Mouse (Mus musculus): Measurements from ENCODE around the gene Fbrsl1. TPM values are rescaled to one million over a fixed set of nuclear protein-coding genes. Genes with fewer than 3 reads are reported as not detected.
"Not testable (repeated sequence)": the region's sequence is repeated elsewhere in the genome, so short reads cannot be mapped to it uniquely, and the experiment has no call there.

The Fbrsl1 gene
- polyA plus RNA-seq, 1 experiment from 2014 or later, result 12.1 TPM

- Histone ChIP-seq H3K9me3 (no peaks in the 10 kb centered on the region), H3K4me1 (peaks cover 36% of the 10 kb centered on the region), H3K27me3 (peaks cover 3% of the 10 kb centered on the region; the same call in 1 of the 2 replicates), H3K27ac (peak overlapping the region; percentile 72), H3K9ac (peak overlapping the region; percentile 93), H3K36me3 (no peaks in the 10 kb centered on the region), H3K4me2 (peak overlapping the region; percentile 79), H3K4me3 (peak overlapping the region; percentile 94)
- WGBS, result under 1% methylated on average over 90 of the region's 98 CpGs
- no peak; the same call in 1 of the 2 replicates for ATAC-seq (ENCODE audit: insufficient number of reproducible peaks, low FRiP score, low TSS enrichment, low read depth)
These were observed 425 bp downstream of the Fbrsl1 start for GRCm38 (mm10) chr5:110447720-110448435.

DNA sequence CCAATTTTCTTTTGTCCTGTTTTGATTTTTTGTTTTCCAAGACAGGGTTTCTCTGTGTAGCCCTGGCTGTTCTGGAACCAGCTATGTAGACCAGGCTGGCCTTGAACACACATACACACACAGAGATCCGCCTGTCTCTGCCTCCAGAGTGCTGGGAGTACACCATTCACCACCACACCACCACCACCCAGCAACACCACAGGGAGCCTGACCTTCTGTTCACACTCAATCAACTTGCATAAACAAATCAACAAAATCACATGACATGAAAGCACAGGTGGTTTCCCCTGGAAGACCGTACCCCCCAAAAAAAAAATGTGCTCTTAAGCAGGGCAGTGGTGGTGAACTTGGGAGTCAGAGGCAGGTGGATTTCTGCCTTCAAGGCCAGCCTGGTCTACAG, 3.8 kb downstream of the Fbrsl1 start:
- no peak overlapping the region for H3K4me3 ChIP-seq
- no peaks in the 10 kb centered on the region for H3K9me3 ChIP-seq
- ATAC-seq (ENCODE audit: insufficient number of reproducible peaks, low FRiP score, low TSS enrichment, low read depth), result no peak
- H3K27ac ChIP-seq, result no peak overlapping the region
- peaks cover 2% of the 10 kb centered on the region; the same call in 1 of the 2 replicates for H3K27me3 ChIP-seq
- no peak overlapping the region for H3K4me2 ChIP-seq
- WGBS, result 84% methylated on average over 2 of the region's 2 CpGs
- no peaks in the 10 kb centered on the region for H3K36me3 ChIP-seq
- H3K9ac ChIP-seq, result no peak overlapping the region
- peaks cover 63% of the 10 kb centered on the region for H3K4me1 ChIP-seq

- Histone ChIP-seq H3K36me3 (no peaks in the 10 kb centered on the region), H3K4me3 (no peak overlapping the region), H3K9me3 (no peaks in the 10 kb centered on the region), H3K4me2 (no peak overlapping the region), H3K27me3 (no peaks in the 10 kb centered on the region), H3K9ac (no peak overlapping the region), H3K4me1 (peaks cover 68% of the 10 kb centered on the region), H3K27ac (no peak overlapping the region)
- WGBS, result 86% methylated on average over 3 of the region's 3 CpGs
- ATAC-seq (ENCODE audit: insufficient number of reproducible peaks, low FRiP score, low TSS enrichment, low read depth), result no peak
These were observed 5.2 kb downstream of the Fbrsl1 start for GRCm38 (mm10) chr5:110442966-110443590.

DNA sequence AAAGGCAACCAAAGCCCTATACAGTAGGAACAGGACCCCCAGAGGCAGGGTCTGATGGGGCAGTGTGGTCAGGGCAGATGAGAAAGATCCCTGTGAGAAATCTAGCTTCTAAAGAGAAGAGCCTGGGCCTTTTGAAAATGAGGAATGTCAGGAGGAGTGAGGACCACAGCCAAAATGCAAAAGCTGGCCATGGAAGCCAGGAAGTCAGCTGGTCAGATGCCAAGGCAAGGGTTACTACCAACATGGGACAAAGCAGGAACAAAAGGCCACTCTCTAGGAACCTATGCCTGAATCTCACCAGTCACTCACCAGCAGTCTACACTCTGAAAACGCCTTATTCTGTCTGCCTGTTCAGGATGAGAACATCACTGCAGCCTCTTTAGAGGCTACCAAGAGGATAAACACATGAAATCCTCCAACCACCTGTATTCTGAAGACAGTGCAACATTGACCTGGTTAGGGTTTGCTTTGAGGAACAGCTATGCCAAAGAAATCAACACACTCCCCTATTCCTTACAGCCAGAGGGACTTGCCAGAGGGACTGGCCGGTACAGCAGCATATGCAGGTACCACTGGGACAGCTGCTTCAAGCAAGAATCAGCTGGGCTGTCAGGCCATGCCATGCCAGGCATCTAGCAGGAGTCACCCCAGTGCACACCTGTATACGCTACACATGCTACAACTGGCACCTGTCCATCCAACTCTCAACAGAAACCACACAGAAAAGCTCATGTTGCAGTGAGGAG, 8.6 kb downstream of the Fbrsl1 start:
- peak overlapping the region; percentile 13; the same call in 1 of the 2 replicates for H3K27ac ChIP-seq
- H3K4me1 ChIP-seq, result peaks cover 48% of the 10 kb centered on the region
- H3K36me3 ChIP-seq, result no peaks in the 10 kb centered on the region
- 0 out of 2 replicates have a peak overlapping the region, but pooled peaks have one; percentile 23 for H3K9ac ChIP-seq
- no peak overlapping the region for H3K4me2 ChIP-seq
- no peak for ATAC-seq (ENCODE audit: insufficient number of reproducible peaks, low FRiP score, low TSS enrichment, low read depth)
- no peak overlapping the region for H3K4me3 ChIP-seq
- 73% methylated on average over 3 of the region's 3 CpGs for WGBS
- H3K27me3 ChIP-seq, result no peaks in the 10 kb centered on the region
- H3K9me3 ChIP-seq, result no peaks in the 10 kb centered on the region

GRCm38 (mm10) chr5:110438591-110438990, 9.7 kb downstream of the Fbrsl1 start:
- no peak overlapping the region for H3K27ac ChIP-seq
- H3K9ac ChIP-seq, result no peak overlapping the region
- H3K4me2 ChIP-seq, result no peak overlapping the region
- ATAC-seq (ENCODE audit: insufficient number of reproducible peaks, low FRiP score, low TSS enrichment, low read depth), result no peak
- H3K36me3 ChIP-seq, result no peaks in the 10 kb centered on the region
- 73% methylated on average over 3 of the region's 3 CpGs for WGBS
- no peaks in the 10 kb centered on the region for H3K9me3 ChIP-seq
- H3K4me1 ChIP-seq, result peaks cover 46% of the 10 kb centered on the region
- no peaks in the 10 kb centered on the region for H3K27me3 ChIP-seq
- no peak overlapping the region for H3K4me3 ChIP-seq

DNA sequence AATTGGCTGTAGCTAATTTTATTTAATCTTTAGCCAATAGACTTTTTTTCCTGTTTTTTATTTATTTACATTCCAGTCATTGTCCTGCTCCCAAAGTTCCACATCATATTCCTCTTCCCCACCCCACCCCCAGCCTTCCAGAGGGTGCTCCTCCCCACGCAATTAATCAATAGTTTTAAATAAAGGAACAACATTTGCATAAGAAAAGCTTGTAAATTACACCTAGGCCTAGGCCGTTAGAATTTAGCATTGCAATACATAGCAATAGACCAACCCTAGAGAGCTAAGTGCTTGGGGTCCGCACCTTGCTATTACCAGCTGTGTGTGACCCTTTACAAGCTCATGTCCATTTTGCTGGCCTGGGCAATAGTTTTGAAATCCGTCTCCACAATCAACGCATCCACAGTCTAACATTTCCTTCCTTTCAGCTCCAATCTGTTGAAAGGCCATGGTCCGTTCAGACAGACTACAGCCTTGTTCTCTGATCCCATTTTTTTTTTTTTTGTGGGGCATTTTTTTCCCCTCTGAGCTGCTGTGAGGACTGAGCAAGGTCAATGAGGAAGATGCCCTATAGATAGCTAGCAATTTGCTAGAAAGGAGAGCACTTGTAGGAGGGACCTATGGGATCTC, 10.6 kb downstream of the Fbrsl1 start:
- no peak overlapping the region for H3K4me2 ChIP-seq
- 57% methylated on average over 6 of the region's 6 CpGs for WGBS
- H3K4me1 ChIP-seq, result peaks cover 42% of the 10 kb centered on the region
- H3K27me3 ChIP-seq, result no peaks in the 10 kb centered on the region
- no peak overlapping the region for H3K27ac ChIP-seq
- H3K4me3 ChIP-seq, result no peak overlapping the region
- H3K36me3 ChIP-seq, result peaks cover 5% of the 10 kb centered on the region
- H3K9ac ChIP-seq, result no peak overlapping the region
- no peak for ATAC-seq (ENCODE audit: insufficient number of reproducible peaks, low FRiP score, low TSS enrichment, low read depth)
- H3K9me3 ChIP-seq, result no peaks in the 10 kb centered on the region

DNA sequence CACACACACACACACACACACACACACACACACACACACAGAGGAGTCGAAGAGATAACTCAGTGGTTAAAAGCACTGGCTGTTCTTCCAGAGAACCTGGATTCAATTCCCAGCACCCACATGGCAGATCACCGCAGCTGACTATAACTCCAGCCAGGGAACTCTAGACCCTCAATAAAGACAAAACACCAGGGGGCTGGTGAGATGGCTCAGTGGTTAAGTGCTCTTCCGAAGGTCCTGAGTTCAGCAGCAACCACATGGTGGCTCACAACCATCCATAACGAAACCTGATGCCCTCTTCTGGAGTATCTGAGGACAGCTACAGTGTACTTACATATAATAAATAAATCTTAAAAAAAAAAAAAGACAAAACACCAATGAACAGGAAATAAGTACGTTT, 12.1 kb downstream of the Fbrsl1 start:
- 53% methylated on average over 5 of the region's 5 CpGs for WGBS
- H3K9ac ChIP-seq; H3K9me3 ChIP-seq; H3K27me3 ChIP-seq; H3K27ac ChIP-seq; H3K4me3 ChIP-seq; H3K4me2 ChIP-seq; ATAC-seq (ENCODE audit: insufficient number of reproducible peaks, low FRiP score, low TSS enrichment, low read depth): not testable (repeated sequence)
- peaks cover 32% of the 10 kb centered on the region for H3K4me1 ChIP-seq
- H3K36me3 ChIP-seq, result peaks cover 21% of the 10 kb centered on the region

DNA sequence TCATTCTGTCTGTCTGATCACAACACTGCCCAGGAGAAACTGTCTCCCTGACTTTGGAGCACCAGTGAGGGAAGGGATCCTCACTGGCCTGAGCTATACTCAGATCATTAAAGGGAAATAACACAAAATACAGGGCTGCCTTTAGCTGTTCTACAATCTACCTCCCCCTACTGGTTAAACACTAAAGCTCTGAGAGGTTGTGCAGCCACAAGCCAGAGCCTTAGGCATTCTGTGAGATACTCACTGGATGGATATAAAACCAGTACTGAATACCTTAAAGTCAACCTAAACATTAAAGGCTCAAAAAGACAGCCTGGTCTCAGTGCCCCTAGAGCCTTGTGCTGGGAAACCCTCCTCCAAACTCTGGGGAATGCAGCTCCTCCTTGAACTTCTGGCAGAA, 13.5 kb downstream of the Fbrsl1 start:
- H3K4me2 ChIP-seq, result no peak overlapping the region

DNA sequence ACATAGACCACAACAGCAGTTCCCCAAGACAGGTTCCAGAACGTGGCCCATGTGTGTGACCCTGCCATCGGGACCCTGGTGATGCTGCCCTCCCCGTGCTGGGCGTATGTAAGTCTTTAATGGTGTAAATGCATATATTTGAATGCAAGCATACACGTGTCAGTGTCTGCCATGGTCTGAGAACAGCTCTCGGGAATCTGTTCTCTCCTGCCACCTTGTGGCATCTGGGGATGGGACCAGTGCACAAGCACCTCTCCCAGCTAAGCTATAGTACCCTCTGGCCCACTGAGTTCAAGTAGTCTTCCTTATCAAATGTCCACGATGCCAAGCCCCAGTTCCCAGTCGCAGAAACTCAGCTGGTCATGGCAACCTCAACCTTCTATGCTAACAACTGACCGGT, 19.3 kb downstream of the Fbrsl1 start:
- H3K9me3 ChIP-seq, result no peaks in the 10 kb centered on the region
- no peaks in the 10 kb centered on the region; the same call in 1 of the 2 replicates for H3K4me1 ChIP-seq
- no peaks in the 10 kb centered on the region for H3K27me3 ChIP-seq
- 35% methylated on average over 9 of the region's 9 CpGs for WGBS
- H3K4me3 ChIP-seq, result no peak overlapping the region
- H3K9ac ChIP-seq, result no peak overlapping the region
- H3K4me2 ChIP-seq, result no peak overlapping the region
- ATAC-seq (ENCODE audit: insufficient number of reproducible peaks, low FRiP score, low TSS enrichment, low read depth), result no peak
- no peak overlapping the region for H3K27ac ChIP-seq
- peaks cover 35% of the 10 kb centered on the region for H3K36me3 ChIP-seq

More for the DNA sequence above, 13.5 kb downstream of the Fbrsl1 start:
- Histone ChIP-seq H3K4me3 (no peak overlapping the region), H3K27me3 (no peaks in the 10 kb centered on the region), H3K9ac (no peak overlapping the region), H3K9me3 (no peaks in the 10 kb centered on the region), H3K36me3 (peaks cover 35% of the 10 kb centered on the region), H3K27ac (no peak overlapping the region), H3K4me1 (peaks cover 19% of the 10 kb centered on the region)
- no peak for ATAC-seq (ENCODE audit: insufficient number of reproducible peaks, low FRiP score, low TSS enrichment, low read depth)

DNA sequence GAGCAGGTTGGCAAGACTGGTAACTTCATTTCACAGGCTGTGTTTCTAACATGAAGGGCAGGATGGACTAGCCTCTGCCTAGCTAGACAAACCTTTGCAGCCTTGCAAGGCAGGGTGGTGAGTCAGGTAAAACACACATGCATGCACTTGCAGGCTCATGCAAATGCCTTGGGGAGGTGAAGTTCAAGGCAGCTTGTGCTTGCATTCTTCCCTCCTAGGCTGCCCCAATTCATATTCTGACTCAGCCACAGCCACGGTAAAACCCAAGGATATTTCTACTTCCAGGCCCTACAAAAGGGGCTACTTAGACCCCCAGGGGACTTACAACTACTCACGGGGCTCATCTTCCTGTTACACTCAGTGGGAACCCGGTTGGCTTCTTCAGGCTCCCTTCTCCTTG, 20.0 kb downstream of the Fbrsl1 start:
- H3K9me3 ChIP-seq, result no peaks in the 10 kb centered on the region
- no peak for ATAC-seq (ENCODE audit: insufficient number of reproducible peaks, low FRiP score, low TSS enrichment, low read depth)
- no peak overlapping the region for H3K9ac ChIP-seq
- WGBS, result 71% methylated on average over 3 of the region's 3 CpGs
- H3K4me2 ChIP-seq, result no peak overlapping the region
- no peaks in the 10 kb centered on the region for H3K27me3 ChIP-seq
- H3K27ac ChIP-seq, result no peak overlapping the region
- H3K4me1 ChIP-seq, result no peaks in the 10 kb centered on the region; the same call in 1 of the 2 replicates
- peaks cover 35% of the 10 kb centered on the region for H3K36me3 ChIP-seq
- no peak overlapping the region for H3K4me3 ChIP-seq

- H3K27me3 ChIP-seq, result no peaks in the 10 kb centered on the region
- H3K9me3 ChIP-seq, result no peaks in the 10 kb centered on the region
- WGBS, result 75% methylated on average over 4 of the region's 4 CpGs
- no peak overlapping the region for H3K9ac ChIP-seq
- no peak overlapping the region for H3K4me2 ChIP-seq
- peaks cover 4% of the 10 kb centered on the region for H3K36me3 ChIP-seq
- H3K27ac ChIP-seq, result no peak overlapping the region
- ATAC-seq (ENCODE audit: insufficient number of reproducible peaks, low FRiP score, low TSS enrichment, low read depth), result no peak
- H3K4me3 ChIP-seq, result no peak overlapping the region
- H3K4me1 ChIP-seq, result peaks cover 3% of the 10 kb centered on the region; the same call in 1 of the 2 replicates
These were observed 23.1 kb downstream of the Fbrsl1 start for GRCm38 (mm10) chr5:110425187-110425586.
